Mouse (Mus musculus) lung, embryonic 15.5 days (tissue): ENCODE results near the gene Brca2. TPM values are rescaled to one million over a fixed set of nuclear protein-coding genes. Genes with fewer than 3 reads are reported as not detected.

Source experiments
- ATAC-seq: fragments of 200-750 bp; cut with Nextera tagmentation; 2 replicates; pipeline ENCODE4 v1.8.0; 2017; ENCODE audit warnings: moderate number of reproducible peaks, borderline replicate concordance; ENCODE audit not compliant: low FRiP score, low TSS enrichment; ENCODE audit errors: extremely low read depth
- H3K27ac ChIP-seq: fragments of 300-500 bp; sonication (generic); 2 replicates; pipeline ENCODE4 v1.5.1; 2015; ENCODE audit warnings: moderate library complexity, mild to moderate bottlenecking, inconsistent platforms
- H3K27me3 ChIP-seq: fragments of 300-500 bp; sonication (generic); 2 replicates; pipeline ENCODE4 v1.6.1; 2015; ENCODE audit warnings: inconsistent platforms
- H3K36me3 ChIP-seq: fragments of 300-500 bp; sonication (generic); 2 replicates; pipeline ENCODE4 v1.6.1; 2015; ENCODE audit warnings: inconsistent platforms
- H3K4me1 ChIP-seq: fragments of 300-500 bp; sonication (generic); 2 replicates; pipeline ENCODE4 v1.6.1; 2015; ENCODE audit warnings: inconsistent platforms
- H3K4me2 ChIP-seq: fragments of 300-500 bp; sonication (generic); 2 replicates; pipeline ENCODE4 v1.6.1; 2015; ENCODE audit warnings: inconsistent platforms, mild to moderate bottlenecking, moderate library complexity
- H3K4me3 ChIP-seq: fragments of 300-500 bp; sonication (generic); 2 replicates; pipeline ENCODE4 v1.5.1; 2015; ENCODE audit warnings: mild to moderate bottlenecking, inconsistent platforms
- H3K9ac ChIP-seq: fragments of 300-500 bp; sonication (generic); 2 replicates; pipeline ENCODE4 v1.6.1; 2015; ENCODE audit warnings: inconsistent platforms
- H3K9me3 ChIP-seq: fragments of 300-500 bp; sonication (generic); 2 replicates; pipeline ENCODE4 v1.6.1; 2016; ENCODE audit warnings: inconsistent platforms
- WGBS: fragments of 180-500 bp; shearing (Covaris S2); methylation state at CpG from one replicate; pipeline ENCODE4 v1.1.7; 2015; 5-methylcytosine and 5-hydroxymethylcytosine counted together
- polyA plus RNA-seq: library from polyadenylated mRNA; unstranded; fragments of >200 nt; fragmentation: Nextera tagmentation; extraction: Ambion mirVana; gene quantifications from 2 replicates; pipeline ENCODE4 v1.2.1, GENCODE M21; 2015

Gene Brca2
- polyA plus RNA-seq, 1 experiment from 2014 or later = 29.2 TPM

DNA sequence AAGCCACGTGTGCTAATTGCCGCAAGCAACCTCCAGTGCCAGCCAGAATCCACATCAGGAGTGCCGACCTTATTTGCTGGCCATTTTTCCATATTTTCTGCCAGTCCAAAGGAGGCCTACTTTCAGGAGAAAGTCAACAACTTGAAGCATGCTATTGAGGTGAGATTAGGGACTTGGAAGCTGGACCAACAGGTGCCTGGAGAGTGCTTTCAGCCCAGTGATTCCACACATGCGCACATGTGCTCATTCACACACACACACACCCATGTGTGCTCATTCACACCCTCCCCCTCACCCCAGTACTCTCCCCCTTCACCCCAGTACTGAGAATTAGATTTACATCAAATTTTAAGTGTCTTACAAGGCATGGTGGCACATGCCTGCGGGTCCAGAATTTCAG, 44.5 kb downstream of the Brca2 start:
- Histone ChIP-seq H3K36me3 (peaks cover 40% of the 10 kb centered on the region), H3K27ac (no peak overlapping the region), H3K27me3 (no peaks in the 10 kb centered on the region), H3K9ac (no peak overlapping the region), H3K9me3 (no peaks in the 10 kb centered on the region), H3K4me1 (0 out of 2 replicates have a peak, but pooled peaks cover 3% of the 10 kb centered on the region), H3K4me3 (no peak overlapping the region), H3K4me2 (no peak overlapping the region)
- WGBS = 80% methylated on average over 5 of the region's 5 CpGs
- ATAC-seq = no peak

DNA sequence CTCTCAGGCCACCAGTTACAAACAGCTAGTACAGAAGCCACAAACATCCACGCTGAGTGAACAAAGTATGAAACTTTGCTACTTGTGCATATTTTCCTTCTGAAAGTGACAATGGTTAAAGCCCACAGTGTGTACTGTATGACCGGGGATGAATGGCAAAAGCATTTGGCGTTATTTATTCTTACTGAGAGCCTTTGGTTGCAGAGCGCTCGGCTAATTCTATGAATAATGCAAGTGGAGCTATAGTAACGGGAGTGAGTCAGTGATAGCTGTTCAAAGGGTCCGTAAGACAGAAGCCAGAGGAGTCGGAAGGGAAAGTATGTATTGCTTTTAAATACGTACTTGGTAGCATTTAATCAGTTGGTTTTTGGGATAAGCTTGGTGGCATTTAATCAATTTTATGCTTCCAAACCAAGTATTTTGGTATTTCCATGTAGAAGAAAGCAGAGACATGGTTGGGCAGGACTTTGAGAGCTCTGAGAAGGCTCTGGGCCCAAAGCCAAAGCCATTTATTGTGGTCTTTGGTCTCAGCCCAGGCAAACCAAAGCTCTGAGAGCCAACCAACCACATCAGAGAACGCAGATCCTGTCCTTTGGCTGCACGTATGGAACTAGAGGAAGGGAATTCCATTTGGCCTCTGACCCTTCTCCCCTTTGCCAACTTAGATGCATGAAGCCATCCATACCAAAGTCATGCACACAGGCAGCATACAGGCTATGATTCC, 48.2 kb downstream of the Brca2 start:
- Histone ChIP-seq H3K4me1 (peaks cover 17% of the 10 kb centered on the region), H3K9me3 (no peaks in the 10 kb centered on the region), H3K27me3 (no peaks in the 10 kb centered on the region), H3K27ac (no peak overlapping the region), H3K9ac (no peak overlapping the region), H3K36me3 (peaks cover 24% of the 10 kb centered on the region), H3K4me3 (no peak overlapping the region), H3K4me2 (no peak overlapping the region)
- no peak for ATAC-seq
- 81% methylated on average over 11 of the region's 11 CpGs for WGBS

DNA sequence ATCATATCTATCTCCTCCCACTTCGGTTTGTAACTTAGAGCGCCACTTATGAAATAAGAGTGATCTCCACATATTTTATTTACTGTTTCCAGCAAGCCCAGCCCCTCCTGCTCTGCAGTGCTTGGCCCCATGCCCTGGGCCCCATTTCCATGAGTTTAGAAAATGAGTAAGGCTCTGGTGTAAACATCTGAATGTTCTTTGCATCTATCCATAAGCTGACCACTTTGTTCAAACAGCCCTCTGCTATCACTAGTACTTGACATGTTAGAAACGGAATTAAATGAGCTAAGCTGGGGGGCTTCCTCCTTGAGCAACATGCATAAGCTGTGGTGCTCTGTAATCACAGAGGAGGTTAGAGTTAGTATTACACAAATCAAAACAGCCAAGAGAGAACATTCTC, 52.0 kb downstream of the Brca2 start:
- no peak overlapping the region for H3K4me3 ChIP-seq
- H3K27ac ChIP-seq = peak overlapping the region; percentile 32
- H3K4me1 ChIP-seq = peaks cover 24% of the 10 kb centered on the region
- H3K9me3 ChIP-seq = no peaks in the 10 kb centered on the region
- no peak overlapping the region for H3K4me2 ChIP-seq
- peak; percentile 66; the same call in 1 of the 2 replicates for ATAC-seq
- no peak overlapping the region for H3K9ac ChIP-seq
- WGBS = 41% methylated on average over 3 of the region's 3 CpGs
- H3K27me3 ChIP-seq = no peaks in the 10 kb centered on the region
- H3K36me3 ChIP-seq = peaks cover 9% of the 10 kb centered on the region; the same call in 1 of the 2 replicates

DNA sequence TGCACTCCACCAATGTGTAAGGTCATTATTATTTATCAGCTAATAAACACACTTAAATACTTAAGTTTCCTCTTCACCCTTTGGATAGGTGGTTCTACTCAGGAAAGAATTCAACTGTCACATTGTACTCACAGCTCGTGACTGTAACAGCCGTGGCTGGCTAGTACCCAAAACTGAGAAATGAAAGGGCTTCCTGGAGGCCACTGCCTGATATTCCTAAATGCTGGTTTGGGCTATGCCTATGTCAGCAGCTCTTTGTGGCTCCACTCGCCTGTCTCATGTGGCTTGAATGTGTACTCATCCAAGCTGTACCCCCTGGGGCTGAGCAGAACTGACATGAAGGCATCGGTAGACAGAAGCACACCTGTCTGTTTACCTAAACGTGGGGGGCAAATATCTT, 52.5 kb downstream of the Brca2 start:
- Histone ChIP-seq H3K27me3 (no peaks in the 10 kb centered on the region), H3K27ac (peak overlapping the region; percentile 32), H3K4me1 (peaks cover 24% of the 10 kb centered on the region), H3K9me3 (no peaks in the 10 kb centered on the region), H3K4me3 (no peak overlapping the region), H3K4me2 (no peak overlapping the region), H3K9ac (no peak overlapping the region), H3K36me3 (peaks cover 6% of the 10 kb centered on the region; the same call in 1 of the 2 replicates)
- 44% methylated on average over 5 of the region's 5 CpGs for WGBS
- no peak; the same call in 1 of the 2 replicates for ATAC-seq

DNA sequence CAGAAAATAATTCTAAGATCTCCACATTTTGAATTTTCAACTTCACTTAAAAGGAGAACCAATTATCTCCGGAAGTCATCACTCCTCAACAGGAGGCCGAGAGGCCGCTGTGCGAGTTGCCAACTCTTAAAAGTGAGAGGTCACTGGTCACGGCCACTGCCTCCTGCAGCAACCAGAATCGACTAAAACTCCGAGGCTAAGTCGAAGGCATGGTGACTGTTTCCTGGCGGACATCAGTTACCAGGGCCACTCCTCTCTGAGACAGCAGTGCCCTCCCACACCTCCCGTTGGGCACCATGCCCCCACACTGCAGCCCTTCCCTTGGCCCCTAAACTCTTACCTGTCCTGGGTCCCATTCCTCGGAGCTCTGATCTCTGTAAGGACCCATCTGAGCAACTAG, 54.4 kb downstream of the Brca2 start:
- H3K36me3 ChIP-seq = peaks cover 6% of the 10 kb centered on the region; the same call in 1 of the 2 replicates
- WGBS = 73% methylated on average over 11 of the region's 11 CpGs
- H3K4me2 ChIP-seq = no peak overlapping the region
- no peak for ATAC-seq
- H3K27me3 ChIP-seq = no peaks in the 10 kb centered on the region
- H3K9me3 ChIP-seq = no peaks in the 10 kb centered on the region
- peaks cover 21% of the 10 kb centered on the region for H3K4me1 ChIP-seq
- no peak overlapping the region for H3K27ac ChIP-seq
- H3K9ac ChIP-seq = no peak overlapping the region
- no peak overlapping the region for H3K4me3 ChIP-seq

DNA sequence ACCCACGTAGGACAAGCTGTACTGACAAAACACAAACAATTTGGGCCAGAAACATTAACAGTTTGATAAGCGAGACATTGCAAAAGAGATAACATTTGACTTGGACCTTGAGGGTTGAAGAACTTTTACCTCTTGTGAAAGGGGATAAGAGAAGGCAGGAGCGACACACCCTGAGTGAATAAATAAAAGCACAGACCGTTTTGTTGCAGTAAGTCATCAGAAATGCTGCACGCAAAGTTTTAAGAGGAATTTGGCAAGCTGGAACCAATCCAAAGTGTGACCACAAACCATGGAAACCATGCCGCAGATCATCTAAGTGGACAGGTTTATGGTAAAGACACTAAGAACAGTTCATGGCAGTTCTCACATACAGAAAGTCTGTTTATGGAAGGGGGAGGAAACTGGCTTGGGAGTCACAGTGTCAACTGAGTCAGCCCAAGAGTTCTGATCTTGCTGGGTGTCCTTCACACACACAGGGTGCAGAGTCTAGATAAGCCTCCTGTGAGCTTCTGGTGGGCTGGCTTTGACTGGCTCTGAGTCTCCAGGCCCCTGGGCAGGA, 56.3 kb downstream of the Brca2 start:
- no peak for ATAC-seq
- Histone ChIP-seq H3K9me3 (no peaks in the 10 kb centered on the region), H3K4me3 (no peak overlapping the region), H3K4me1 (peaks cover 21% of the 10 kb centered on the region), H3K27ac (no peak overlapping the region), H3K4me2 (no peak overlapping the region), H3K36me3 (no peaks in the 10 kb centered on the region), H3K27me3 (no peaks in the 10 kb centered on the region), H3K9ac (no peak overlapping the region)
- 32% methylated on average over 6 of the region's 6 CpGs for WGBS

DNA sequence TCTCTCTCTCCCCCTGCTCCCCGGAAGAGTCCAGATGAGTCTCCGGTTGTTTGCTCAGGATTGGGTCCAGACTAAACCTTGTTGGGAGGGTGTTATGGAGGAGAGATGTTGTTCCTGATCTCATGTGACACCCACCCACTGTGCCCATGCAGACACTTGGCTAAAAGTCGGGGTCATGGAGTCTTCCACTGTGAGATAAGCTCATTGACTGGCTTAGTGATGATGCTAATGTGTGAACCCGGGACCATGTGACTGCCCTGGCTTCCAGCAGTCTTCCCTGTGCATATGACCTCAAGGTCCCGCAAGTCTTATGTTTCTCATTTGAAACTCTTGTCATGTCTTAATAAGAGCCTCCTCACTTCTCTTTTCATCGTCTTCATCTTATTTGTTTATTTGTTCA, 58.8 kb downstream of the Brca2 start:
- no peak for ATAC-seq
- Histone ChIP-seq H3K27me3 (no peaks in the 10 kb centered on the region), H3K9me3 (no peaks in the 10 kb centered on the region), H3K4me3 (no peak overlapping the region), H3K4me1 (0 out of 2 replicates have a peak, but pooled peaks cover 7% of the 10 kb centered on the region), H3K4me2 (no peak overlapping the region), H3K36me3 (no peaks in the 10 kb centered on the region), H3K9ac (no peak overlapping the region), H3K27ac (no peak overlapping the region)
- WGBS = 57% methylated on average over 6 of the region's 6 CpGs

DNA sequence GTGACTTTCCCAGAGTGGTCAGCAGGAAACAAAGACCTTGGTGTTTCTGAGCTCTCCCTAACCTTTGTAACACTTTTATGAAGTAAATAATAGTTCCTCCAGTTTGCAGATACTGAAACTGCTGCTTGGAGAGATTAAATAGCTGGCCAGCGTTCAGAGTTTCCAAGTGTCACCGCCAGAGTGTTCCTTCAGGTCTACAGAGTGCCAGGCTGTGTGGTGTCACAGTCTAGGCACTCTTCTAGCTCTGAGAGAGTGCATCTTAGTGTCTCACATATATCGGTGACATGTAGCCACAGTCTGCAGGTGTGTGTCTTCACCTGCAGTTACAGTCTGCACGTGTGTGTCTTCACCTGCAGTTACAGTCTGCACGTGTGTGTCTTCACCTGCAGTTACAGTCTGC, 60.8 kb downstream of the Brca2 start:
- no peak overlapping the region for H3K4me2 ChIP-seq
- H3K4me1 ChIP-seq = 0 out of 2 replicates have a peak, but pooled peaks cover 7% of the 10 kb centered on the region
- H3K27me3 ChIP-seq = no peaks in the 10 kb centered on the region
- no peak overlapping the region for H3K27ac ChIP-seq
- ATAC-seq = no peak
- H3K36me3 ChIP-seq = no peaks in the 10 kb centered on the region
- H3K4me3 ChIP-seq = no peak overlapping the region
- H3K9me3 ChIP-seq = no peaks in the 10 kb centered on the region
- H3K9ac ChIP-seq = no peak overlapping the region
- 64% methylated on average over 5 of the region's 5 CpGs for WGBS

DNA sequence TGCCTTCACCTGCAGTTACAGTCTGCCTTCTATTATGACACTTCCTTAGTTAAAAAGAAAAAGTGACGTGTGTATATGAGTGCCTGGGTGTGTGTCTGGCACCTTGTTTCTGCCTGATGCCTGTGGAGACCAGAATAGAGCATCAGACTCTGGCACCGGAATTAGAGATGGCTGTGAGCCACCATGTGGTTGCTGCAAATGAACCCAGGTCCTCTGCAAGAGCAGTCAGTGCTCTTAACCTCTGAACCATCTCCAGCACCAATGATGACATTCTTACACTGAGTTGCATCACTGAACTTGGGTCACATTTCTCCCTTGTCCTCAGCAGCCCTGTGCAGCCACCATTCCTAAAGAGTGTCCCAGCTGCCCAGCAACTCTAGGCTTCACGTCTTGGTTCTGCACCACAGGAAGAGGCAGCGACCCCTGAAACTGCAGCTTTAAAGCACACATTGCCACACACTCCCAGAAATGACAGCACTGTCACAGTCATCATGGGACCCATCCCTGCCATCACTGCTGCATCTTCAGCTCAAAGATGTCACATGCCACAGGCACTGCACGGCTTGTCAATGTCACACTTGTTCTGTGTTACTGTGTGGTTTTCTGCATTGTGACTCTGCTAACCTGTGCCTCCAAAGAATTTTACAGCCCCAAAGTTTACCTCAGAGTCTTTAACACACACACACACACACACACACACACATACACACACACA, 61.3 kb downstream of the Brca2 start:
- Histone ChIP-seq H3K4me1 (0 out of 2 replicates have a peak, but pooled peaks cover 5% of the 10 kb centered on the region), H3K9me3 (no peaks in the 10 kb centered on the region), H3K36me3 (no peaks in the 10 kb centered on the region), H3K4me3 (no peak overlapping the region), H3K9ac (no peak overlapping the region), H3K27ac (no peak overlapping the region), H3K27me3 (no peaks in the 10 kb centered on the region), H3K4me2 (no peak overlapping the region)
- 0 out of 2 replicates have a peak, but pooled peaks have one; percentile 35 for ATAC-seq
- WGBS = 43% methylated on average over 5 of the region's 5 CpGs

DNA sequence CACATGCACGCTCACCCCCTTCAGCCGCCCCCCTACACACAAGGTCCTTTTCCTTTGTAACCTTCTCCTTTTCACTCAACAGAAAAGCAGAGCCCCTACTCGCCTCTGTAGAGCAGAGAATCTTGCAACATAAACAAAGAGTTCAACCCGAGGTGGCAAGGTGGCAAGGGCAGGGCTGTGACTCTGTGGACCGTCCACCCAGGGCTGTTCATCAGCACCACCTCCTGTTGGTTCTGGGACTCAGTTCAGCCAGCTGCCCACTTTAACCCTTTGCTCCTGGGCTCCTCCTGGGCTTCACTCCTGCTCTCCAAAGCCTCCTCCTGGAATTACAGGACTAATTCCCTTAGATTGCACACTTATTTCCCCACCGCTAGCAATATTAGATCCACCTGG, 61.9 kb downstream of the Brca2 start:
- H3K4me1 ChIP-seq = no peaks in the 10 kb centered on the region
- 37% methylated on average over 6 of the region's 6 CpGs for WGBS
- H3K9me3 ChIP-seq = no peaks in the 10 kb centered on the region
- H3K4me2 ChIP-seq = no peak overlapping the region
- H3K9ac ChIP-seq = no peak overlapping the region
- no peak overlapping the region for H3K4me3 ChIP-seq
- H3K27me3 ChIP-seq = no peaks in the 10 kb centered on the region
- H3K36me3 ChIP-seq = no peaks in the 10 kb centered on the region
- H3K27ac ChIP-seq = no peak overlapping the region
- no peak for ATAC-seq

DNA sequence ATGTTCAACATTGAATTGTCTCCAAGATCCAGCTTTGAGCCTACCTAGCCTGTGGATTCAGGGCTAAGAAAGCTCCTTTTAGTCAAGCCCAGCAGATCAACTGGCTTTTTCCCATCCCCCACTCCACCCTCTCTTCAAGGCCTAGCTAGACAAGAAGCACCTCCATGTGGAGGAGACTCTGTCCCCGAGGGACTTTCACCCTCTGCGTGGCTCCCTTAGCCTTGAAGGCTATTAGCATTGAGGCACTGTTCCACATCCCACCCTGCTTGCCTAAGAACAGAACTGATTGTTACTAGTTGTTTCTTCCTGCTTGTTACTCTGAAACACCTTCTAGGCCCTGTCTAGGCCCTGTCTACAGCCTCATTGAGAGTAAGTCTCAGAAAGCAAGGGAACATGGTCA, 67.5 kb downstream of the Brca2 start:
- Histone ChIP-seq H3K4me3 (no peak overlapping the region), H3K4me2 (no peak overlapping the region), H3K27ac (no peak overlapping the region), H3K9ac (no peak overlapping the region), H3K4me1 (peaks cover 10% of the 10 kb centered on the region), H3K27me3 (peaks cover 11% of the 10 kb centered on the region; the same call in 1 of the 2 replicates), H3K9me3 (no peaks in the 10 kb centered on the region), H3K36me3 (no peaks in the 10 kb centered on the region)
- no peak for ATAC-seq
- 70% methylated on average over 2 of the region's 2 CpGs for WGBS
